Mouse (Mus musculus) heart, adult 2 months (tissue): ENCODE data around the gene Mtx1. TPM values are rescaled to one million over a fixed set of nuclear protein-coding genes. Genes with fewer than 3 reads are reported as not detected.

Experiments
- DNase-seq, 2 experiments: peaks; one replicate each; pipeline ENCODE4 v3.0.0; 2021
- H3K27ac ChIP-seq: fragments of 200-600 bp; 2 replicates; pipeline ENCODE4 v1.8.1; 2022
- H3K27me3 ChIP-seq: fragments of 200-500 bp; 2 replicates; pipeline ENCODE4 v1.6.1; 2012; ENCODE audit warnings: mild to moderate bottlenecking, low read length, inconsistent platforms, mixed read lengths; ENCODE audit not compliant: control insufficient read depth, insufficient read depth
- H3K36me3 ChIP-seq: fragments of 200-500 bp; 2 replicates; pipeline ENCODE4 v1.6.1; 2012; ENCODE audit warnings: low read length, inconsistent platforms; ENCODE audit not compliant: control insufficient read depth, insufficient read depth
- H3K4me1 ChIP-seq: fragments of 200-500 bp; 2 replicates; pipeline ENCODE4 v1.6.1; 2011; ENCODE audit warnings: low read length; ENCODE audit not compliant: control insufficient read depth, insufficient read depth
- H3K4me3 ChIP-seq: fragments of 200-600 bp; 2 replicates; pipeline ENCODE4 v1.8.1; 2022
- H3K79me2 ChIP-seq: fragments of 200-500 bp; replicated peaks from 2 replicates; pipeline ENCODE4 v1.6.1; 2012; ENCODE audit warnings: mild to moderate bottlenecking, inconsistent platforms, low read length, moderate library complexity, mixed read lengths; ENCODE audit not compliant: control insufficient read depth, insufficient read depth
- H3K9ac ChIP-seq: fragments of 200-500 bp; 2 replicates; pipeline ENCODE4 v1.6.1; 2012; ENCODE audit warnings: low read depth, mild to moderate bottlenecking, control low read depth, inconsistent platforms, low read length, mixed read lengths
- CTCF ChIP-seq: fragments of 200-600 bp; IDR thresholded peaks from 2 replicates; pipeline ENCODE4 v1.8.1; 2022; ENCODE audit warnings: antibody characterized with exemption, mild to moderate bottlenecking, moderate library complexity
- EP300 ChIP-seq: fragments of 200-500 bp; IDR thresholded peaks from 2 replicates; pipeline ENCODE4 v1.6.1; 2011; ENCODE audit warnings: low read depth, low read length, control low read depth; ENCODE audit not compliant: insufficient read depth
- POLR2A ChIP-seq: fragments of 200-500 bp; IDR thresholded peaks from 2 replicates; pipeline ENCODE4 v1.6.1; 2011; ENCODE audit warnings: mild to moderate bottlenecking, low read depth, low read length, control low read depth; ENCODE audit not compliant: insufficient read depth
- WGBS: fragments of 180-500 bp; shearing (Covaris S2); methylation state at CpG from one replicate; pipeline ENCODE4 v1.1.7; 2018; 5-methylcytosine and 5-hydroxymethylcytosine counted together
- intact Hi-C: fragments of 180-260 bp; cut with DNase I; formaldehyde crosslinking; loops from one replicate; pipeline ENCODE4 v1.15.1; 2025
- microRNA-seq, 2 experiments: library from miRNA; unstranded; fragments of <30 nt; microRNA quantifications; one replicate each; pipeline ENCODE4 v1.2.0; 2021
- polyA plus RNA-seq: library from polyadenylated mRNA; depleted of rRNA; stranded (reverse); fragments of >200 nt; gene quantifications from 2 replicates; pipeline ENCODE4 v1.2.3, GENCODE M21; 2012; rRNA removed
- total RNA-seq, 2 experiments: library from RNA; stranded (reverse); gene quantifications; 2 replicates each; pipeline ENCODE4 v1.2.3; 2021

Mtx1 gene
- total and polyA plus RNA-seq, 3 experiments, result 59.8 to 96.2 (median 61.8) TPM

- peak; percentile 57 to 66 for DNase-seq
- H3K27me3 ChIP-seq, result 0 out of 2 replicates have a peak, but pooled peaks cover 2% of the 10 kb centered on the region
- H3K27ac ChIP-seq, result no peak within 1 kb of the TSS
- WGBS, result 1% methylated on average over 64 of the region's 66 CpGs
- intact Hi-C loops, result loop anchor here (2.0 to 10.0 kb wide), 3 partner anchors 42 to 215 kb away; no protein-coding TSS in a partner anchor
- H3K9ac ChIP-seq, result 0 out of 2 replicates have a peak within 1 kb of the TSS, but pooled peaks have one; percentile 12
- H3K4me1 ChIP-seq, result no peaks in the 10 kb centered on the region; the same call in 1 of the 2 replicates
- no peaks in the 10 kb centered on the region for H3K36me3 ChIP-seq
- peak within 1 kb of the TSS; percentile 47 for H3K4me3 ChIP-seq
- TF ChIP-seq POLR2A, result no peak
- TF ChIP-seq EP300, result no peak
- peak; percentile 63 for TF ChIP-seq CTCF
- H3K79me2 ChIP-seq, result no peaks in the 10 kb centered on the region
These were observed 67.1 kb downstream of the Mtx1 start, which contains the start of gene Hcn3 for GRCm38 (mm10) chr3:89159616-89160344. Gene Hcn3, minus strand, starts transcription at chr3:89160196.

DNA sequence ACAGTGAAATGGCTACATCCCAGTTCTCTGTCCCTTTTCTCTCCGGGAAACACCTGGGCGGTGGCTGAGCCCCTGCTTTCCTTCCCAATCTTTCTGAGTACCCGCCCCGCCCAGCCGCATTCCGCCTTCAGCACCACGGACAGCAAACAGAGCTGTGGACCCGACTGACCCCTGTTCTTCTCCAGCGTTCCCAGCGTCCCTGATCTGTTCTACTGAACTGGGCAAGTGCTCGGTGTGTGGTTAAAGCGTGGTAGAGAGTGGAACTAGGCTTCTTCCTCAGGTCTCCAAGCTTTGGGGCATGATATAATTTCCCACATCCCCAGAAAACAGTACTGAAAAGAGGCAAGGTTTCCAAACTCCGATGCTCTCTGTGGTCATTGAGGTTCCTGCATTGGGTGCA is 67.7 kb downstream of the Mtx1 start:
- H3K79me2 ChIP-seq, result no peaks in the 10 kb centered on the region
- intact Hi-C loops, result loop anchor here (2.0 to 5.0 kb wide), 2 partner anchors 42 to 72 kb away; no protein-coding TSS in a partner anchor
- TF ChIP-seq EP300 (no peak), CTCF (no peak), POLR2A (no peak)
- H3K36me3 ChIP-seq, result no peaks in the 10 kb centered on the region
- 0 out of 2 replicates have a peak, but pooled peaks cover 2% of the 10 kb centered on the region for H3K27me3 ChIP-seq
- WGBS, result 1% methylated on average over 13 of the region's 13 CpGs
- H3K4me1 ChIP-seq, result no peaks in the 10 kb centered on the region; the same call in 1 of the 2 replicates
- H3K9ac ChIP-seq, result no peak overlapping the region
- no peak overlapping the region for H3K4me3 ChIP-seq
- H3K27ac ChIP-seq, result no peak overlapping the region
- peak; percentile 47 to 74 for DNase-seq

Small RNA genes lying within 50 kb of the gene (microRNA-seq; reads per million reads assigned to microRNA genes)
- gene Mir92b, result 65.6 to 74.5 reads per million in 2 experiments

Other genes starting within 250 kb of the Mtx1 start
- 10 to 100 TPM; 26.4 to 30.9 TPM for gene Rusc1, start 133.8 kb downstream of the Mtx1 start, total RNA-seq
- gene Rusc1, start 133.8 kb downstream of the Mtx1 start, polyA plus RNA-seq, result 38.8 and 50.4 TPM in 2 replicates
- not detected for gene Gm43738, start 126.0 kb downstream of the Mtx1 start, total RNA-seq
- not detected in 2 replicates for gene Gm43738, start 126.0 kb downstream of the Mtx1 start, polyA plus RNA-seq
- gene Fdps, start 125.1 kb downstream of the Mtx1 start, total RNA-seq, result 10 to 100 TPM; 20.8 to 21.1 TPM
- gene Fdps, start 125.1 kb downstream of the Mtx1 start, polyA plus RNA-seq, result 22.5 and 29.6 TPM in 2 replicates
- not detected for gene Pklr, start 90.9 kb downstream of the Mtx1 start, total RNA-seq
- 0.06 TPM in 1 of 2 replicates, not detected in the other for gene Pklr, start 90.9 kb downstream of the Mtx1 start, polyA plus RNA-seq
- under 1 TPM in 1 of 2 experiments, not detected in 1; 0.25 TPM for gene Hcn3, start 66.9 kb downstream of the Mtx1 start, total RNA-seq
- 0.26 and 0.29 TPM in 2 replicates for gene Hcn3, start 66.9 kb downstream of the Mtx1 start, polyA plus RNA-seq
- 10 to 100 TPM; 15.4 to 18.9 TPM for gene Clk2, start 62.3 kb downstream of the Mtx1 start, total RNA-seq
- gene Clk2, start 62.3 kb downstream of the Mtx1 start, polyA plus RNA-seq, result 26.5 and 40.4 TPM in 2 replicates
- 10 to 100 TPM; 44.5 to 54.7 TPM for gene Scamp3, start 49.6 kb downstream of the Mtx1 start, total RNA-seq
- gene Scamp3, start 49.6 kb downstream of the Mtx1 start, polyA plus RNA-seq, result 96.7 and 108 TPM in 2 replicates
- 1 to 10 TPM; 3.9 to 5.1 TPM for gene Fam189b, start 43.9 kb downstream of the Mtx1 start, total RNA-seq
- gene Fam189b, start 43.9 kb downstream of the Mtx1 start, polyA plus RNA-seq, result 12.8 and 18.0 TPM in 2 replicates
- gene Gba, start 24.2 kb downstream of the Mtx1 start, total RNA-seq, result 10 to 100 TPM; 19.9 to 20.4 TPM
- gene Gba, start 24.2 kb downstream of the Mtx1 start, polyA plus RNA-seq, result 26.3 and 39.2 TPM in 2 replicates
- 1 to 10 TPM; 3.4 to 5.1 TPM for gene Thbs3, start 11.9 kb downstream of the Mtx1 start, total RNA-seq
- 15.8 and 24.3 TPM in 2 replicates for gene Thbs3, start 11.9 kb downstream of the Mtx1 start, polyA plus RNA-seq
- under 1 TPM; 0.39 to 0.47 TPM for gene Muc1, start 2.0 kb upstream of the Mtx1 start, total RNA-seq
- gene Muc1, start 2.0 kb upstream of the Mtx1 start, polyA plus RNA-seq, result 0.67 and 6.2 TPM in 2 replicates
- gene Krtcap2, start 18.9 kb upstream of the Mtx1 start, total RNA-seq, result 10 to 100 TPM; 80.7 to 95.7 TPM
- gene Krtcap2, start 18.9 kb upstream of the Mtx1 start, polyA plus RNA-seq, result 84.3 and 116 TPM in 2 replicates
- gene Trim46, start 19.2 kb upstream of the Mtx1 start, total RNA-seq, result under 1 TPM; 0.39 to 0.96 TPM
- 1.4 and 1.9 TPM in 2 replicates for gene Trim46, start 19.2 kb upstream of the Mtx1 start, polyA plus RNA-seq
- gene Dpm3, start 32.3 kb upstream of the Mtx1 start, total RNA-seq, result 10 to 100 TPM; 54.3 to 58.2 TPM
- gene Dpm3, start 32.3 kb upstream of the Mtx1 start, polyA plus RNA-seq, result 140 and 160 TPM in 2 replicates
- gene Slc50a1, start 43.5 kb upstream of the Mtx1 start, total RNA-seq, result 10 to 100 TPM; 17.3 to 23.3 TPM
- gene Slc50a1, start 43.5 kb upstream of the Mtx1 start, polyA plus RNA-seq, result 105 and 111 TPM in 2 replicates
- gene Efna1, start 54.1 kb upstream of the Mtx1 start, total RNA-seq, result 10 to 100 TPM; 22.6 to 28.4 TPM
- gene Efna1, start 54.1 kb upstream of the Mtx1 start, polyA plus RNA-seq, result 39.6 and 44.4 TPM in 2 replicates
- not detected for gene Efna3, start 95.9 kb upstream of the Mtx1 start, total RNA-seq
- 0.09 TPM in 1 of 2 replicates, not detected in the other for gene Efna3, start 95.9 kb upstream of the Mtx1 start, polyA plus RNA-seq
- gene Efna4, start 110.9 kb upstream of the Mtx1 start, total RNA-seq, result under 1 TPM; 0.21 to 0.36 TPM
- 0.64 and 0.86 TPM in 2 replicates for gene Efna4, start 110.9 kb upstream of the Mtx1 start, polyA plus RNA-seq
- 10 to 100 TPM; 56.8 to 59.2 TPM for gene Adam15, start 122.9 kb upstream of the Mtx1 start, total RNA-seq
- 95.6 and 95.7 TPM in 2 replicates for gene Adam15, start 122.9 kb upstream of the Mtx1 start, polyA plus RNA-seq
- not detected for gene Dcst2, start 134.9 kb upstream of the Mtx1 start, total RNA-seq
- 0.09 and 0.35 TPM in 2 replicates for gene Dcst2, start 134.9 kb upstream of the Mtx1 start, polyA plus RNA-seq
- not detected for gene Dcst1, start 138.2 kb upstream of the Mtx1 start, total RNA-seq
- 0.18 and 0.23 TPM in 2 replicates for gene Dcst1, start 138.2 kb upstream of the Mtx1 start, polyA plus RNA-seq
- 10 to 100 TPM; 20.5 to 23.4 TPM for gene Zbtb7b, start 167.7 kb upstream of the Mtx1 start, total RNA-seq
- gene Zbtb7b, start 167.7 kb upstream of the Mtx1 start, polyA plus RNA-seq, result 21.5 and 21.9 TPM in 2 replicates
- gene Lenep, start 175.7 kb upstream of the Mtx1 start, total RNA-seq, result not detected
- 2.1 and 5.4 TPM in 2 replicates for gene Lenep, start 175.7 kb upstream of the Mtx1 start, polyA plus RNA-seq
- 10 to 100 TPM; 56.1 to 59.7 TPM for gene Flad1, start 184.8 kb upstream of the Mtx1 start, total RNA-seq
- gene Flad1, start 184.8 kb upstream of the Mtx1 start, polyA plus RNA-seq, result 81.3 and 89.8 TPM in 2 replicates
- 1 to 10 TPM; 3.3 to 3.5 TPM for gene Cks1b, start 191.3 kb upstream of the Mtx1 start, total RNA-seq
- 9.0 and 10.7 TPM in 2 replicates for gene Cks1b, start 191.3 kb upstream of the Mtx1 start, polyA plus RNA-seq
- 10 to 100 TPM; 31.6 to 32.0 TPM for gene Shc1, start 191.4 kb upstream of the Mtx1 start, total RNA-seq
- gene Shc1, start 191.4 kb upstream of the Mtx1 start, polyA plus RNA-seq, result 32.4 and 50.5 TPM in 2 replicates
- 10 to 100 TPM; 12.5 to 15.3 TPM for gene Pygo2, start 203.1 kb upstream of the Mtx1 start, total RNA-seq
- gene Pygo2, start 203.1 kb upstream of the Mtx1 start, polyA plus RNA-seq, result 14.4 and 17.3 TPM in 2 replicates
- gene Pbxip1, start 209.6 kb upstream of the Mtx1 start, total RNA-seq, result 10 to 100 TPM; 55.7 to 67.5 TPM
- gene Pbxip1, start 209.6 kb upstream of the Mtx1 start, polyA plus RNA-seq, result 56.2 and 58.2 TPM in 2 replicates
- 1 to 10 TPM; 6.7 to 7.5 TPM for gene Pmvk, start 227.5 kb upstream of the Mtx1 start, total RNA-seq
- gene Pmvk, start 227.5 kb upstream of the Mtx1 start, polyA plus RNA-seq, result 14.8 and 21.5 TPM in 2 replicates